Mouse (Mus musculus) stomach, embryonic 15.5 days (tissue): Measurements from ENCODE around the gene Kcna10. TPM values are rescaled to one million over a fixed set of nuclear protein-coding genes. Genes with fewer than 3 reads are reported as not detected.

Experiments used
- ATAC-seq: fragments of 200-750 bp; cut with Nextera tagmentation; 2 replicates; pipeline ENCODE4 v1.8.0; 2017; ENCODE audit warnings: low read depth, moderate number of reproducible peaks, moderate TSS enrichment; ENCODE audit not compliant: insufficient read depth, low FRiP score
- H3K27ac ChIP-seq: fragments of 300-500 bp; sonication (generic); 2 replicates; pipeline ENCODE4 v1.5.1; 2015; ENCODE audit warnings: mild to moderate bottlenecking, inconsistent platforms
- H3K27me3 ChIP-seq: fragments of 300-500 bp; sonication (generic); replicated peaks from 2 replicates; pipeline ENCODE4 v1.6.1; 2015; ENCODE audit warnings: inconsistent platforms
- H3K36me3 ChIP-seq: fragments of 300-500 bp; sonication (generic); 2 replicates; pipeline ENCODE4 v1.6.1; 2015; ENCODE audit warnings: inconsistent platforms
- H3K4me1 ChIP-seq: fragments of 300-500 bp; sonication (generic); 2 replicates; pipeline ENCODE4 v1.6.1; 2015; ENCODE audit warnings: inconsistent platforms
- H3K4me2 ChIP-seq: fragments of 300-500 bp; sonication (generic); 2 replicates; pipeline ENCODE4 v1.6.1; 2015; ENCODE audit warnings: mild to moderate bottlenecking, inconsistent platforms
- H3K4me3 ChIP-seq: fragments of 300-500 bp; sonication (generic); replicated peaks from 2 replicates; pipeline ENCODE4 v1.5.1; 2015; ENCODE audit warnings: inconsistent platforms
- H3K9ac ChIP-seq: fragments of 300-500 bp; sonication (generic); 2 replicates; pipeline ENCODE4 v1.6.1; 2015; ENCODE audit warnings: inconsistent platforms
- H3K9me3 ChIP-seq: fragments of 300-500 bp; sonication (generic); 2 replicates; pipeline ENCODE4 v1.6.1; 2016; ENCODE audit warnings: inconsistent platforms
- WGBS: fragments of 180-500 bp; shearing (Covaris S2); methylation state at CpG from one replicate; pipeline ENCODE4 v1.1.7; 2015; 5-methylcytosine and 5-hydroxymethylcytosine counted together
- polyA plus RNA-seq: library from polyadenylated mRNA; unstranded; fragments of >200 nt; fragmentation: Nextera tagmentation; extraction: Ambion mirVana; gene quantifications from 2 replicates; pipeline ENCODE4 v1.2.1, GENCODE M21; 2015

Kcna10 gene
- polyA plus RNA-seq, 1 experiment from 2014 or later: not detected

DNA sequence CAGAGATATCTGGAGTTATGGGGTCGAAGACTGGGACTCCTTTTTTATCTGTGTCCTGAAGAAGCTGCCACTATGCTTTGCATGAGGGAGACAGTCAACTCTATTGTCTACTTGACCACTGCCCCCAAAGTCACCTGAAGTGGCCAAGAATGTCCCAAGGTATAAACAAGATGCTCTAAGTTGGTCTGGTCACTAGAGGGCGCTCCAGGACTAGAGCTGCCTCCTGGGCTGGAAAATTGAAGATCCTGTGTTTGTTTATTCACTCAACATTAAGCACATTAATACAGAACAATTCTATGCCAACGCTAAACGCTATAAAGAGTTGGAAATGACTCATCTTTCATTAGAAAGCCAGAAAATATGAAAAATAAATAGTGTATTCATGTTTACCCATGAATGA is 23.1 kb downstream of the Kcna10 start:
- H3K4me1 ChIP-seq: no peaks in the 10 kb centered on the region
- no peaks in the 10 kb centered on the region for H3K36me3 ChIP-seq
- no peak for ATAC-seq
- 7% methylated on average over 4 of the region's 4 CpGs for WGBS
- H3K4me3 ChIP-seq: no peak overlapping the region
- H3K27ac ChIP-seq: no peak overlapping the region
- H3K9ac ChIP-seq: no peak overlapping the region
- H3K27me3 ChIP-seq: no peaks in the 10 kb centered on the region
- no peak overlapping the region for H3K4me2 ChIP-seq
- no peaks in the 10 kb centered on the region for H3K9me3 ChIP-seq

DNA sequence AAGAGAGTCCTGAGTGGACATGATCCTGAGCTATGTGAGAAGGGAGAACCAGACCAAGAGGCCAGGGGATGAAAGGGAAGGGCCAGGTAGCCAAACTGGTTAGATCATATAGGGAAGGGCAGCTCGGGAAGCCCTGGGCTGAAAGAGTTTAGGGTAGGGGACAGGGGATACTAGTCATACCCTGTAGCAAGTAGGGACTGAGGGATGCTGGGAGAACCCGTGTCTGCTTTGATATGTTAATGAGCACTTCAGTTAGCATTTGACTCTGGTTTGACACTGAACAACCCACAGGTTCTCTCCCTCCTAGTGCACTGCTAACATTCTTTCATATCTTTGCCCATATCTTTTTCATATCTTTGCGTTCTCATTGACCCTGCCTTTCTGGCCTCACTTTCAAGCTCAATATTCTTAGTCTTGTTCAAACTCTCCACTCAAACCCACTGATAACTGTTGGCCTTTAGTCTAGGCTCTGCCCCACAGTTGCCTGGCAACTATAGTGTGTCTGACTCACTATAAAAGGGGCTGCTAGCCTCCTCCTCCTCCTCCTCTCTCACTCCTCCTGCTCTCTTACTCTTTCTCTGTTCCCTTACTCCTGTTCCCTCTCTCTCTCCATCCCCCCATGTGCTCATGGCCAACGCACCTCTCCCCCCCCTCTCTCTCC is 23.8 kb downstream of the Kcna10 start:
- H3K36me3 ChIP-seq: no peaks in the 10 kb centered on the region
- H3K4me1 ChIP-seq: no peaks in the 10 kb centered on the region
- H3K4me2 ChIP-seq: no peak overlapping the region
- H3K27me3 ChIP-seq: no peaks in the 10 kb centered on the region
- WGBS: 29% methylated on average over 4 of the region's 4 CpGs
- H3K9ac ChIP-seq: no peak overlapping the region
- ATAC-seq: peak; percentile 56
- H3K27ac ChIP-seq: no peak overlapping the region
- no peak overlapping the region for H3K4me3 ChIP-seq
- H3K9me3 ChIP-seq: no peaks in the 10 kb centered on the region

DNA sequence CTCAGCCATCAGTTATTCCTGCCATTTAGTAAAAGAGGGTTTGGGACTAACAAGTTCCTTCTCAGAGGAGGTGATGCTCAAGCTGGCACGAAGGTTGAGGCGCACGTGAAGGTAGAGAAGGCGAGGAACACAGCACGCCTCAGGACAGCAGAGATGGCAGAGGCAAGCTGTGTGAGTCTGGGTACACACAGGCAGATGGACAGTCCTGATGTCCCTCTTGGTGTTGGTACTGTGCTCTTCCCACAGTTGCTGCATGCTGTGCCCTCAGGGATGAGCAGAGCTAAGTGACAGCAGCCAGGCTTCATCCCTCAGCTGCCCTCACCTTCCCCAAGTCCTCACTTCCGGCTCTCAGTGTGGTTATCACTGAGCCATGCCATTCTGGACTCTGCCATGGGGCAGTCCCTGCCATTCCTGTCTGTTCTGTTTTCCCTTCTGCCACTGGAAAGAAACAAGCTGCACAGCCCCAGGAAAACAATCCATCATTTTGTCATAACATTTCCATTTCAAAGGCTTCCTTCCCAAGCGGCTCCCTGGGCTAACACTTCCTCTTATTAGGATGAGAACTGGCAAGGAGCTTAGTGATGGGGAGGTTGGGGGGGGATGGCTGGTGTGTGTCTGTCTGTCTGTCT is 24.9 kb downstream of the Kcna10 start:
- Histone ChIP-seq H3K4me2 (no peak overlapping the region), H3K36me3 (no peaks in the 10 kb centered on the region), H3K9ac (no peak overlapping the region), H3K4me3 (no peak overlapping the region), H3K27me3 (no peaks in the 10 kb centered on the region), H3K4me1 (no peaks in the 10 kb centered on the region), H3K27ac (no peak overlapping the region), H3K9me3 (no peaks in the 10 kb centered on the region)
- ATAC-seq: no peak
- WGBS: 57% methylated on average over 7 of the region's 7 CpGs

DNA sequence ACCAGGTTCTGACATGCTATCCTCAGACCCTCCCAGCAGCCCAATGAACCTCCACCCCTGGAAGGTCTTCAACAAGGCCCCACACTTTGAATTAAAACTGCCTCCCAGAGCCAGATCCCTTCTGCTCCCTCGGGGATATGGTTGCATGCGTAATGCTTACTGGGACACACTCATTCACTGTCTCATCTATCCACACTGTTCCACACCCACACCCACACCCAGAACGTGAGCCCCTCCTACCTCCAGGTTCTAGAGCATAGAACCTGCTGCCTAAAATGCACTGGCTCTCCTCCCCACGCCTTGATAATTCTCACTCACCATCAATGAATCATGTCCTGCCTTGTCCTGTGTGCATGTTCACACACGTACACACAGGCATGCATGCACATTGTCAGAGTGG is 31.8 kb downstream of the Kcna10 start:
- no peaks in the 10 kb centered on the region for H3K4me1 ChIP-seq
- no peak overlapping the region for H3K4me3 ChIP-seq
- H3K27me3 ChIP-seq: no peaks in the 10 kb centered on the region
- H3K4me2 ChIP-seq: no peak overlapping the region
- no peak overlapping the region for H3K27ac ChIP-seq
- H3K9ac ChIP-seq: no peak overlapping the region
- 79% methylated on average over 5 of the region's 5 CpGs for WGBS
- H3K36me3 ChIP-seq: no peaks in the 10 kb centered on the region
- no peaks in the 10 kb centered on the region for H3K9me3 ChIP-seq
- ATAC-seq: no peak

DNA sequence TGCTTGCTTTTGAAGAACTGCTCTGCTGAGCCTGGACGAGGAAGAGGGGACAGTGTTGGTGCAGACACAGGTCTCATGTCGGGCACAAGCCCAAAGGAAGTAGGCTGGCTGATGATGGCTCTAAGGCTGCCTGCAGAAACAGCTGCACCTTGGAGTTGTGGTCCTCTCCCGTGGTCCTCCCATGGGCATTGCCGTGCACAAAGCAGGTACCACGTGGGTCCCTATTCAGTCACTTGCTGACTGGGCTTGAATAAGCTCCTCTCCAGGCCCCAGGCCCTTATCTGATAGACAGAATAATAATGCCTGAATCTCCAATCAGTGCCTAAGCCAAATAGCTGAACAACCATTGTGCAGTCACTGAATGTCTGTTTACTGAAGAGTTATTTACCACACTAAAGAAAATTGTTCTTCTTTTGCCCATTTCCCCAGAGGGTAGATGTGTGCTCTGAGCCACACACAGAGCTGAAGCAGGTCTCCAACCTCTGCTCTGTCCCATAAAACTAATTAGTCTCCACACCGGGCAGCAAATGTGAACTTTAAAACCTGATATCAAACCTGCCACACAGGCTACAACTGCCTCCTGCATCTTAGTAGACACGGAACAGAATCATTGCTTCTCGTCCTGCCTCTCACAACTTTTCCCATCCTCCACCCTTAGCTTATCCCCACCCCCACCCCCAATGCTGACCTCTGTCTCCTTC is 33.7 kb downstream of the Kcna10 start:
- 59% methylated on average over 8 of the region's 8 CpGs for WGBS
- Histone ChIP-seq H3K9me3 (no peaks in the 10 kb centered on the region), H3K36me3 (no peaks in the 10 kb centered on the region), H3K9ac (no peak overlapping the region), H3K4me2 (no peak overlapping the region), H3K4me3 (no peak overlapping the region), H3K4me1 (no peaks in the 10 kb centered on the region), H3K27ac (no peak overlapping the region), H3K27me3 (no peaks in the 10 kb centered on the region)
- no peak for ATAC-seq

DNA sequence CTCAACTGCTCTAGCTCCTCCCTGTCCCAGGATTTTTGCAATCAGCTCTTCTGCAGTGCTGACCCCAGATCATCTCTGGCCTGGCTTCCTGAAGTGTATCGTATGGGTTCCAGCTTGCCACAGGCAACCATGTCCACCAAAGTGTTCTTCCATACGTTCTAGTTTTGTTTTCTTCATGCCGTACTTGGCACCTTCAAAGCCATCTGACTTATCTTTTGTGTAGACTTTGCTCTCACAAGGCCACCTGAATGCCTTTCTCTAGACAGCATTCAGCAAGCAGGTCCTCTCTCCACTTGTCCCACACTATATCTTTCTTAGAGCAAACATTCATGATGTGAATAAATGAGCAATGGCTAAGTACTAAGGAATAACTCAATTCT is 34.2 kb downstream of the Kcna10 start:
- Histone ChIP-seq H3K27ac (no peak overlapping the region), H3K4me1 (no peaks in the 10 kb centered on the region)
- ATAC-seq: no peak

DNA sequence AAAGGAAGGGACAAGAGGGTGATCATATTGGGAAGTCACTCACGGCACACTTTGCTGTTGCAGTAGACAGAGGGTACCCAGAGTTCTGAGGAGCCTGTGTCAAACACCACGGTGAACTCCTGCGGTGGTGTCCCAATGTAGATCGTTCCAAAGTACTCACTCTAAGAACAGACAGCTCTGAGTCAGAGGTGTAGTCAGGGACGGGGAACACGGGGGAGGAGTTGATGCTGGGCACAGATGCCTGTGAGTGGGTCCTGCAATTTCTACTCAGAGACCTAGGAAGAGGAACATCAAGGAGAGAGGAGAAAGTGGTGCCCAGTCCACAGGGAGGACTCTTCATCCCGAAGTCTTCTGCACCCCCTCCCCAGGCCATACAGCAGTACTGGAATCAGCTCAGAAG is 35.7 kb downstream of the Kcna10 start:
- H3K9ac ChIP-seq: no peak overlapping the region
- no peak overlapping the region for H3K4me3 ChIP-seq
- WGBS: 82% methylated on average over 7 of the region's 7 CpGs
- H3K4me1 ChIP-seq: no peaks in the 10 kb centered on the region
- H3K4me2 ChIP-seq: no peak overlapping the region; the same call in 1 of the 2 replicates
- H3K27ac ChIP-seq: no peak overlapping the region
- no peaks in the 10 kb centered on the region for H3K9me3 ChIP-seq
- H3K36me3 ChIP-seq: no peaks in the 10 kb centered on the region
- ATAC-seq: no peak
- no peaks in the 10 kb centered on the region for H3K27me3 ChIP-seq

More for the DNA sequence above, 34.2 kb downstream of the Kcna10 start:
- Histone ChIP-seq H3K36me3 (no peaks in the 10 kb centered on the region), H3K9ac (no peak overlapping the region), H3K9me3 (no peaks in the 10 kb centered on the region), H3K4me3 (no peak overlapping the region), H3K27me3 (no peaks in the 10 kb centered on the region), H3K4me2 (no peak overlapping the region)
- 69% methylated on average over 3 of the region's 3 CpGs for WGBS

DNA sequence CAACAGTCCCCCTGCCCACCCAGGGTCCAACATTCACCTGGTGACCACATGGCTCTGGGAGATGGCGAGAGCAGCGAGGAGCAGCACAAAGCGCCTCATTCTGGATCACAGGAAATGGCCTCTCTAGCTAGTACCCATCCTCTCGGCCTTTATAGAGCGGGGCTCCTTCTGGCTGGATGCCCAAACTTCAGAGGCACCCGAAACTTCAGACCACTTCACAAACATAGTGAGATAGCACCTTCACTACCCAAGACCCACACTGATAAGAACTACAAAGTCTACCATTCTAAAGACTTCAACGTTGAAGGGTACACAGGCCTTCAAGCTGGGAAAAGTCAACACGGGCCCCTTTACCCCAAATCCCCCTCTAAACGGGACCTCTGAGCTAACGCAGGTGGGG is 38.8 kb downstream of the Kcna10 start, which contains the start of gene Cym:
Cym (minus strand) TSS at position 125 of the 400 bp plus-strand sequence.
- Histone ChIP-seq H3K27me3 (no peaks in the 10 kb centered on the region), H3K27ac (peak within 1 kb of the TSS; percentile 18; the same call in 1 of the 2 replicates), H3K4me1 (no peaks in the 10 kb centered on the region), H3K4me3 (peak within 1 kb of the TSS; percentile 13), H3K9ac (no peak within 1 kb of the TSS), H3K4me2 (peak within 1 kb of the TSS; percentile 16), H3K36me3 (no peaks in the 10 kb centered on the region), H3K9me3 (no peaks in the 10 kb centered on the region)
- ATAC-seq: peak; percentile 80
- WGBS: 68% methylated on average over 10 of the region's 10 CpGs

DNA sequence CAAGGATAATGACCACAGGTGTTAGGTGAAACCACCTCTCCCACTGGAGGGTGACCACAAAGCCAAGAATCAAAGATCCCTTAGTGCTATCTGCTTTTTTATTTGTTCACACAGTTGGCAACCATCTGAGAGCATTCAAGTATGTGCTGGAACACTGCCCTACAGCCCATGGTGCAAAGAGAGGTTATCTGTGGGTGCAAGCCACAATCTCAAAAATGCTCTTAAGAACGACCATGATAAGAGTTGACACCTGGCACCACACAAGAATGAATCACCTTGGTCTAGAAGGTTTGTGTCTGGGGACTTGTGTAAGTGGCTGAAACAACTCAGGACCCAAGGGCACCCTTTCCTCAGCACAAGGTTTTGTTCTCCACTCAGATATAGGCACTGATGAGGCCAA is 40.4 kb downstream of the Kcna10 start:
- ATAC-seq: peak; percentile 57
- 62% methylated on average over 1 of the region's 1 CpGs for WGBS
- no peaks in the 10 kb centered on the region for H3K36me3 ChIP-seq

DNA sequence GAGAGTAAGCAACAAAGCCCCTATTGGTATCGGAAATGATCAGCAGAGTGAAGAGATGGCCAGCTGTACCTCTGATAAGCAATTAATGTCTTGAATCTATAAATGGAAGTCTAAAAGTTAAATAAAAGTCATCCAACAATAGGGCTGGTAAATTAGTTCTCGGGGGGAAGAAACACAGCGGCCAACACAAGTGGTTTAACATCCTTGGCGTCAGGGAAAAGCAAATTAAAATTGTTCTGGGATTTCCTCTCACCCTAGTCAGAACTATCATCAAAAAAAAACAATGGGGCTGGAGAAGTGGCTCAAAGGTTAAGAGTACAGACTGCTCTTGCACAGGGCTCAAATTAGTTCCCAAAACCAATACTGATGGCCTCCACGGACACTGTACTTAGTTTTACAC is 43.0 kb downstream of the Kcna10 start:
- 81% methylated on average over 5 of the region's 5 CpGs for WGBS
- Histone ChIP-seq H3K9ac (no peak overlapping the region), H3K4me2 (no peak overlapping the region), H3K36me3 (no peaks in the 10 kb centered on the region), H3K27ac (no peak overlapping the region), H3K4me1 (peaks cover 5% of the 10 kb centered on the region; the same call in 1 of the 2 replicates), H3K9me3 (no peaks in the 10 kb centered on the region), H3K27me3 (no peaks in the 10 kb centered on the region), H3K4me3 (no peak overlapping the region)
- ATAC-seq: no peak

More for the DNA sequence above, 40.4 kb downstream of the Kcna10 start:
- Histone ChIP-seq H3K4me3 (no peak overlapping the region), H3K9ac (no peak overlapping the region), H3K4me2 (no peak overlapping the region), H3K9me3 (no peaks in the 10 kb centered on the region), H3K27ac (no peak overlapping the region), H3K27me3 (no peaks in the 10 kb centered on the region), H3K4me1 (no peaks in the 10 kb centered on the region)

DNA sequence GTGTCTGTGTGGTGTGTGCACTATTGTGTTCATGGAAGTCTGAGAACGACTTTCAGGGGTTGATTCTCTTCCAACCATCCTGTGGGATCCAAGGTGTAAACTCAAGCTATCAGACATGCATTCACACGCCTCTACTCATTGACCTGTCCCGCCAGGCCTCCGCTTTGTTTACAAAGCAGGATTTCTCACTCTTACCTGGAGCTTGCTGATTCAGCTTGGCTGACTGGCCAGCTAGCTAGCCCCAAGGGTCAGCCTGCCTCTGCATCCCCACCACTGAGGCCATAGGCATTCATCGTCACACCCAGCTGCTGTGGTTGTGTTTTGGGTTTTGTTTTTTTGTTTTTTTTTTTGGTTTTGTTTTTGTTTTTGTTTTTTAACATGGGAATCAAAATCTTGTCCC is 46.4 kb downstream of the Kcna10 start:
- H3K4me2 ChIP-seq: no peak overlapping the region
- no peak for ATAC-seq
- 61% methylated on average over 5 of the region's 5 CpGs for WGBS

DNA sequence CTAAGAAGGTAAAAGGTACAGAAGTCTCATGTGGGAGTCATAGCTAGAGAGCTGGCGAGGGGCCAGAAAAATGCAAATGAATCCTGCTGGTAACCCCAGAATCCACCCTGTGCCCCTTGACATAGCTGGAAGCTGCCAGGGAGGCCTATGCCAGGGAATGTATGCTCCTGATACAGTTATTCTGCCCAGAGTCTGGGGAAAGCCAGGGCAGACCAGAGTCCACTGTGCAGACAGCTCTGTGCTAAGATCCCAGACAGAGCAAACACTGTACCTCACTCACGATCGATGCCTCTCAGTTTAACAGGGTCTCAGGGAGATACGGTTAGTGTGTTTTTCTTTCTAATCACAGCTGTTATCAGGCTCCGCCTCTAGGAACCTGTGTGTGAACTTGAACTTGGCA is 47.0 kb downstream of the Kcna10 start:
- H3K27me3 ChIP-seq: no peaks in the 10 kb centered on the region
- peaks cover 5% of the 10 kb centered on the region; the same call in 1 of the 2 replicates for H3K4me1 ChIP-seq
- WGBS: 37% methylated on average over 5 of the region's 5 CpGs
- H3K4me2 ChIP-seq: no peak overlapping the region
- H3K4me3 ChIP-seq: no peak overlapping the region
- no peak overlapping the region for H3K27ac ChIP-seq
- no peaks in the 10 kb centered on the region for H3K36me3 ChIP-seq
- H3K9ac ChIP-seq: no peak overlapping the region
- no peaks in the 10 kb centered on the region for H3K9me3 ChIP-seq
- peak; percentile 93 for ATAC-seq

More for the DNA sequence above, 46.4 kb downstream of the Kcna10 start:
- Histone ChIP-seq H3K27me3 (no peaks in the 10 kb centered on the region), H3K27ac (no peak overlapping the region), H3K9me3 (no peaks in the 10 kb centered on the region), H3K4me1 (peaks cover 5% of the 10 kb centered on the region; the same call in 1 of the 2 replicates), H3K9ac (no peak overlapping the region), H3K4me3 (no peak overlapping the region), H3K36me3 (no peaks in the 10 kb centered on the region)
